Mouse (Mus musculus): Measurements from ENCODE around the gene Lzts2.

Gene Lzts2

DNA sequence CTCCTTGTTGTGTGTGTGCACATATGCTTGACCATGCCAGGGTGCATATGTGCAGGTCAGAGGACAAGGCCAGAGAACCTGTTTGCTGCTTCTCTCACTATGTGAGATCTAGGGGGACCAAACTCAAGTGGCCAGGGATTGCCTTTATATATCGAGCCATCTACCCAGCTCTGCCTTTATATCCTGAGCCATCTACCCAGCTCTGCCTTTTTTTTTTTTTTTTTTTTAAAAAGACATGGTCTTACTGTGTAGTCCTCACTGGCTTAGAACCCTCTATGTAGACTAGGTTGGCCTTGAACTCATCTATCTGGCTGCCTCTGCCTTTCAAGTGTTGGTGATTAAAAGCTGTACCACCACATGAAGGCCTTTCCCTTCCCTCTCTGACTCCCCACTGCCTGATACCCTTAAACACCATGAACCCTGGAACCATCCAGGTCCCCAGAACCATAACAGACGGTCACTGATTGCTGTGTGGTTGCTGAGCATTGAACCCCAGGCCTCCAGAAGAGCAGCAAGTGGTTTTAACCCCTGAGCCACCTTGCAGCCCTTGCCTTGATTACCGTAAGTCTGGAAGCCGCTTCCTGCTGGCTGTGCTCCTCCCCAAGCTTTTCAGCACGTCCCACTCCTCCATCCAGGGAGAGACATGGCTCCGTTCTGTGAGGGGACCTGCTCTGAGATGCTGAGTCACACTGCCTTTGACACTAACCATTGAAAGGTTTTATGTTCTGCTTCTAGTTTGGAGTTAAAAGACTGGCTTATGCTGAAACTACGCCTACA lies 10.3 kb upstream of the Lzts2 start:
- no peak for DNase-seq (ENCODE audit: low spot score)

- DNase-seq (ENCODE audit: low spot score) = no peak
Observed at GRCm38 (mm10) chr19:45005444-45005843, 8.8 kb upstream of the Lzts2 start, which contains the start of gene Twnk. Twnk (plus strand) TSS chr19:45005663.

GRCm38 (mm10) chr19:45005957-45006712 lies 8.1 kb upstream of the Lzts2 start, which contains the start of gene Mrpl43:
Mrpl43 (minus strand) TSS chr19:45006442.
- peak; percentile 91 for DNase-seq (ENCODE audit: low spot score)

- no peak for DNase-seq (ENCODE audit: low spot score)
Observed at GRCm38 (mm10) chr19:45007021-45007420, 7.2 kb upstream of the Lzts2 start.

GRCm38 (mm10) chr19:45007425-45008191 lies 6.6 kb upstream of the Lzts2 start:
- DNase-seq (ENCODE audit: low spot score) = no peak

DNA sequence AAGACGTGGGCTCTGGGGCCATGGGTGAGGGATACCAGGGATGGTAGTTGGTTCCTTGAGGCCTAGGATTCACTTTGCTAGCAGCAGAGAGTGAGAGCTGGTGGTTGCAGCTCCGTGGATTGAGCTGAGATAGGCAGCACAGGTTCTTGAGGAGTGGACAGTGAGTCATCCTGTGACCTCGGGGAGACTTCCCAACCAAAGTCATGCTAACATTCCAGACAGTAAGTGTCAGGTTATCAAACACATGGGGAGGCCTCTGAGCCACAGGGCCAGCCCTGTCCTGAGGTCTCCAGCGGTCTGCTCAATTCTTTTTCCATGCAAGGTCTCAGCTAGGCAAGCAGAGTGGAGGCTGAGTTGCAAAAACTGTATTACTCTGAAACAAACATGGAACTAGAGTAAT lies 3.6 kb upstream of the Lzts2 start:
- DNase-seq (ENCODE audit: low spot score) = no peak

- DNase-seq (ENCODE audit: low spot score) = no peak
Observed at GRCm38 (mm10) chr19:45012219-45012618, 2.0 kb upstream of the Lzts2 start.

DNA sequence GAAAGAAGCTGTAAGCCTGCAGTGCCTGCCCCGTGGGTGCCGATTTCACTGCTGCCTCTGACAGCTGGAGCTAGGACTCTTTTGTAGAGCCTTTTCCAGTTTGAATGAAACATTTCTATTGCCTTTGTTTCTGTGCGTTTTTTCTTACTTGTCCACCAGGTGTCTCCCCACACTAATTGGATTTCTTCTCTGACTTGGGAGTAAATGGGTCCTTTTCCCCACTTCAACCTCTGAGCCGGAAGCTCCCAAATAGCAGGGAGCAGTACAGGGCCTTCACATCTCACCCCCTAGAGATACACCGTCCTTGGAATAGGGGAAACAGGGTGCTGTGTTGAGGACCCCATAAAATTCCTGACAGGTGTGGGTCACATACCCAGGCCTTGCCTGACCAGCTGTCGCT lies 1.6 kb upstream of the Lzts2 start:
- no peak for DNase-seq (ENCODE audit: low spot score)

DNA sequence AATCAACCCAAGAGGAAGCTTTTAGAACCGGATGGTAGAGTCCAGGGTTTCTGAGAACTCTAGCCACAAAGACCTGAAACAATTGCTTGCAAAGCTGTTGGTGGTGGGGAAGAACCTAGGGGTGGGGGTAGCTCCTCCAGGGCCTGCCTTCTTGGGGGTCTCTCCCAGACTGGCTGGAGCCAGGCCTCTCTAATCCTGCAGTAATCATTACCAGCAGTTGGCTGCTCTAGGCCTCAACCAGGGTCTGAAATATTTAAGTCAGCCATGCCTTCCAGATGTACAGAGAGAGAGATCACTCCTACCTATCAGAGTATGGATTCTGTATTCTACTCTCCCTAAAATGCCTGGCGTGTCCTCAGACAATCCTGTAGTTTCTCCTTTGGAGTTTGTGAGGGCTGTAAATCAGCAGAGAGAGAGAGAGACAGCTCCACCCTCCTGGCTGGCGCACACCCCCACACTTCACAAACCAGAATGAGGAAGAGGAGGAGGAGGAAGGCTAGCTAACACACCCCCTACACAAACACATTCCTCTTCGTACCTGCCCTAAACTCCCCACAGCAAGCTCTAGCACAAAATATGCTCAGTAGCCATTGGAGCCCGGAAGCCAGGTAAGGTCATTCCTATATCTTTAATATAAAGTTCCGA lies 511 bp upstream of the Lzts2 start:
- DNase-seq (ENCODE audit: low spot score) = no peak

DNA sequence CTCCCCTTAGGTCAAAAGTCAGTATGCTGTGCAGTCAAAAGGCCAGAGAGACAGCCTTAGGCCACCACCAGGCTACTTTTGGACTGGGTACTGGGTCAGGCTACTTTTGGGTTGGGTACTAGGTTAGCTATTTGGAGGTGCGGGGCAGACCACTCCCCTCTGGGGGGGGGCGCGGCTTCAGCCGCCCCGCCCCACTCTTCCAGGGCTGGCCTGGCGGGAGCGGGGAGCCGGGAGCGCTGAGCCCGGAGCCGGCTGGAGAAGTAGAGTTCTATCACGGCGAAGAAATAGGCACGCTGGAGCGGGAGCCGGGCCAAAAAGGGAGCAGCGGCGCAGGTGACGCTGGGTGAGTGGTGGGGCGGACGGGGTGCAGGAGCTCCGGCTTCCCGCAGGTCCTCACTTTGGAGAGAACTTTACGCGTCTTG lies 778 bp downstream of the Lzts2 start:
- no peak for DNase-seq (ENCODE audit: low spot score)

DNA sequence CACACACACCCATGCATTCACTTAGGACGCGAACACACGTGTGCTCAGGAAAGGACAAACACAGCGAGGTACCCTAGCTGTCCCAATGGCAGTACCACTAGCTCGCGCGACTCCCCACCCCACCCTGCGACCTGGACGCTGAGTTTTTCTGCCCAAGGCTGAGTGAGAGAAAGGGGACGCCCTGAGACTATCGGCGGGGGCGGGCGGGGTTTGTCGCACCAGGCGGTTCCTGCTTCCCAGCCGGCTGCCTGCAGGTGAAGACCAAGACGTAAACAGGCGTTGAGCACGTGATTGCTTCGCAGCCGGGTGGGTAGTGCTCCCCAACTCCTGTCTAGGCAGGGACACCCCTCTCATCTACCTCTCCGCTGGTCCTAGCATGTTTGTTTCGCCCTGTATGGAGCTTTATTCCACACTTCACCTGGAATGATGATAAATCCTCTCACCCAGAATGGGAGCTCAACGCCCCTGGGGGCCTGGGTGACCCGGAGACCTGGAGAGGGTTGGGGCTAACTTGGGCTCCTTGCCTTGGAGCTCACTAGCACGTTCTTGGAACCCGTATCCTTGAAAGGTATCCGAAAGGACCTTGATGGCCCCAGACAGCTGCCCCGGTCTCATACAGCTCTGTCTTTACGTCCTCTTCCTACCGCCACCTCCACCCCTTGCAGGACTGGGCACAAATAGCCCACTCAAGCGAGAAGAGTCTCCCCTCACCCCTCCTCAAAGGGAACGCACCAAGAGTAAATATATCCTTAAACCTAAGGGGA lies 1.5 kb downstream of the Lzts2 start:
- no peak for DNase-seq (ENCODE audit: low spot score)

DNA sequence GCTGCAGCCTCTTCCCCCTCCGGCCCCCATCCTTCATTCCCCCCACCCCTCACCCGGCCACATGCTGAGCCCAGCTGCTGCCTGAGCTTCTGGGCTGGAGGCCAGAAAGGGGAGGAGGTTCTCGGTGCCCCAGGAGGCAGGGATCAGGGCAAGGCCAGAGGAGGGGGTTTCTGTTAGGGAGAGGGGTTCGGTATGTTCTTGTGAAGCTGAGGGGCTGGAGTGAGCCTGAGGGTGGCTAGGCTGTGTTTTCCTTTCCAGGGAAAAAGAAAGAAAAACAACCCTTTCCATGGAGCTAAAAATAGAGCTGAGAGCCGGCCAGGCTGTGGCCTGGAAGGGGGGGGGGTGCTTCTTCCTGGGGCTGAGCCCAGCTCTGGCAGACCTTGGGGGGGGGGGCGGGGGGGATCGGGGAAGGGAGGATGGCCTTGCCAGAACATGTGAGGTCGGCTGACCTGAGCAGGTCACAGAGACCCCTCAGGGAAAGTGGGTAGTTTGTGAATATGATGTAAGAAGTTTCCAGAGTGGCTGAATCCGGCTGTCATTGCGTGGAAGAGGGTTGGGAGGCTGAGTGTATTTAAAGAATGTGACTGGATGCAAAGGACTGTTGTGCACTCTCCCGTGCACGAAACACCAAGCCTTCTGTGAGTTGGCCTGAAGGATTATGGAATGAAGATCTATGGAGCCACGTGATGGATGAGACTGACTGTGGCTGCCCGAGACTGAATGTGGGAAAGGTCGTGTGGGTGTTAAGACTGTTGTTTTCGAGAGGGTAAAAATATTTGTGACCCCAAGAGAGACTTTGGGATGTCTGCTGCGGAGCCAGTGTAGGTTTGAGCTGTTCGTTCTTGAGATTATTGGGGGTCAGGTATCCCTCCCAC lies 2.4 kb downstream of the Lzts2 start:
- DNase-seq (ENCODE audit: low spot score) = peak; percentile 63

DNA sequence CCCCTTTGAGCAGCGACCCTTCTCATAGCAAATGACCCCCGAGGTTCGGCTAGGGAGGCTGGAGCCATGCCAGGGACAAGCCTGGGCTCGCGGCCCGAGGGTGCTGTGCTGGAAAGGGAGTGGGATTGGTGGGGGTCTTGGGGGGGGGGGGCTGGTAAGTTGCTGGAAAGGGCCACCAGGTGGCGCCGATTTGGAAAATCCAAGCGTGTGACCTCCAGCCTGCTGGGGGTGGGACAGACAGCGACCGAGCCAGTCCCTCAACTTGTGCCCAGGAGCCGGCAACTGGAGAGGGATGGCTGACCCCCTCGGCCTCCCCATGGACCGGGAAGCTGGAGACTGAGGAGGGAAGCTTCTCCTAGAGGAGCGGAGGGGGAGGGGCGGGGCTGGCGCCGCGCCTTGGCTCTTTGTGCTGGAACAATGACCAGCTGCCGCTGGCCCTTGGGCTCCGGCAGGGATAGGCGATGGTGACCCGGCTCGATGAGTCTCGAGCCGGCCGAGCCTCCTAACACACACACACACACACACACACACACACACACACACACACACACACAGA lies 3.1 kb downstream of the Lzts2 start:
- DNase-seq (ENCODE audit: low spot score) = peak; percentile 84

GRCm38 (mm10) chr19:45017909-45018308 lies 3.7 kb downstream of the Lzts2 start:
- DNase-seq (ENCODE audit: low spot score) = peak; percentile 84

DNA sequence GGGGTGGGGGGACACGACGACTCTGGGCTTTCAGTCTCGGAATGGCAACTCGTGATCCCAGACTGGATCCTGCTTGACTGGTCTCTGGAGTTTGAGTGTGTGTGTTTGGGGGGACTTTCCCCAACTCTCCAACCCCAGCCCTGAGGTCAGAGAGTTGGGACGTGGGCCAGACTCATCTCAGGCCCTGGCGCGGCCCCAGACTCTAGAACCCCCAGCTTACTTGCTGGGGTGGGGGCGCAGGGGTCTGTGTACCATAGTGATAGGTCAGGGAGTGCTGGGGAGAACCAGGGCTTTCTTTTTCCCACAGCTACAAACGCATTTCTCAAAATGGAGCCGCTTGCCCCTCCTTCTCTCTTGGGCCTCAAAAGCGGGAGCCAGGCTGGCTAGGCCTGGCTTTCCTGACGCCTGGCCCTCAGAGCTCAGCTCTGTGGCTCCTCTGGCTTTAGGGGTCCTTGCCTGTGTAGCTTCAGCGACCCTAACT lies 4.2 kb downstream of the Lzts2 start:
- DNase-seq (ENCODE audit: low spot score) = no peak

- no peak for DNase-seq (ENCODE audit: low spot score)
Observed at GRCm38 (mm10) chr19:45020348-45020747, 6.1 kb downstream of the Lzts2 start.

DNA sequence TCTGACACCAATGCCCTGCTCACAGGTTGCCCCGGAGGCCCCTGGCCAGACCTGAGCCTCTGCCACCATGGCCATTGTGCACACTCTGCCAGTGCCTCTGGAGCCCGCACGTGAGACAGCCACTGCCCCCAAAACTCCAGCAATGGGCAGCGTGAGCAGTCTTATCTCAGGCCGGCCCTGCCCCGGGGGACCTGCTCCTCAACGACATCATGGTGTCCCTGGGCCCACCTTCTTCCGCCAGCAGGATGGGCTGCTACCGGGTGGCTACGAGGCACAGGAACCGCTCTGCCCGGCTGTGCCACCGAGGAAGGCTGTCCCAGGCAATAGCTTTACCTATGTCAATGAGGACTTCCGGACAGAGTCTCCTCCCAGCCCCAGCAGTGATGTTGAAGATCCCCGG lies 7.1 kb downstream of the Lzts2 start:
- no peak for DNase-seq (ENCODE audit: low spot score)

DNA sequence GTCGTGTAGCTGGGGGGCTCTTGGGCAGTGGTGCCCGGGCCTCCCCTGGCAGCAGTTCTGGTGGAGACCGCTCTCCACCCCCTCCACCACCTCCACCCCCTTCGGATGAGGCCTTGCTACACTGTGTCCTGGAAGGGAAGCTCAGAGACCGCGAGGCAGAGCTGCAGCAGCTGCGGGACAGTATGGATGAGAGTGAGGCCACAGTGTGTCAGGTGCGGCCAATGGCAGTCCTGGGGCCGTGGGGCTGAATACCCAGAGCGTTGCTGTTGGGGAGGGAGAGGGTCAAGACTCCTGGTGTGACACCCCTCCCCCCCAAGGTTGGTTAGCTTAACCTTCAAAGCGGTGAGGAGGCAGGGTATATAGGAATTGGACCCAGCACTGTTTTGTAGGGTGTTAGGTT lies 9.8 kb downstream of the Lzts2 start:
- DNase-seq (ENCODE audit: low spot score) = no peak

DNA sequence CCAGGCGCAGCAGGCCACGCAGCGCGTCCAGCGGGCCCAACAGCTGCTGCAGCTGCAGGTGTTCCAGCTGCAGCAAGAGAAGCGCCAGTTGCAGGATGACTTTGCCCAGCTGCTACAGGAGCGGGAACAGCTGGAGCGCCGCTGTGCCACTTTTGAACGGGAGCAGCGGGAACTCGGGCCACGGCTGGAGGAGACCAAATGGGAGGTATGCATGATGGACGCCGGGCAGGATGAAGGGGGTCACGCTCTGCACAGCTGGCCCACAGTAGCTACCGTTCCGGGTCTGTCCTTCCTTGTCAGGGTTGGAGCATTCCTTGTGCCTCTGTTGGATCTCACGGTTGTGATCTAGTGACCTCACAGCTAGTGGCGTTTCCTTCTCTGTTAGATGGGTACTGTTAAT lies 10.6 kb downstream of the Lzts2 start:
- DNase-seq (ENCODE audit: low spot score) = no peak
